Mouse (Mus musculus): ENCODE data around the gene Lair1. TPM values are rescaled to one million over a fixed set of nuclear protein-coding genes. Genes with fewer than 3 reads are reported as not detected.
"Not testable (repeated sequence)": the region's sequence is repeated elsewhere in the genome, so short reads cannot be mapped to it uniquely, and the experiment has no call there.

Lair1 gene
- polyA plus RNA-seq, 1 experiment from 2014 or later = 2.1 TPM

DNA sequence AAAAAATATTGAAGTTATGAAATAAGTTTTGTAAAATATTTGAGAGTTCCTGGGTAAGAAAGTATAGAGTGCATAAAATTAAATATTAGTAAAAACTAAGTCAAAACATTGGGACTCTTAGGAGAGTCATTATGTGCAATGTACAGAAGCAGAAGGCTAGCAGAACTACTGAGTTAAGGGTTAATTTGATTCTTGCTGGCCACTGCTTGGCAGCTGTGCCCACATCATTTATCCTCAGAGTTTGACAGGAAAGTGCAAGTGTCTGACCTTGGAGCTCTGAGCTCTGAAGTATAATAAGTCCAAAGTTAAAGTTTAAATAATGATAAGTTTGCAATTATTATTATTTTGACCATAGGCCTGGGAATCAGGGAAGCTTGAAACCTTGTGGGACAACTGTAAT is 18.7 kb upstream of the Lair1 start:
- H3K36me3 ChIP-seq = no peaks in the 10 kb centered on the region
- H3K4me1 ChIP-seq = no peaks in the 10 kb centered on the region
- peak; percentile 49; the same call in 1 of the 2 replicates for ATAC-seq (ENCODE audit: insufficient read depth, low FRiP score, low read depth)
- no peak overlapping the region for H3K27ac ChIP-seq
- no peak overlapping the region for H3K9ac ChIP-seq
- H3K4me2 ChIP-seq = no peak overlapping the region
- H3K27me3 ChIP-seq (replicated peaks) = no peaks in the 10 kb centered on the region
- H3K9me3 ChIP-seq = no peaks in the 10 kb centered on the region
- H3K4me3 ChIP-seq (replicated peaks) = no peak overlapping the region

- H3K4me1 ChIP-seq = no peaks in the 10 kb centered on the region
- no peaks in the 10 kb centered on the region for H3K36me3 ChIP-seq
- no peak for ATAC-seq (ENCODE audit: insufficient read depth, low FRiP score, low read depth)
- H3K27me3 ChIP-seq (replicated peaks) = no peaks in the 10 kb centered on the region
- no peaks in the 10 kb centered on the region for H3K9me3 ChIP-seq
- WGBS = 69% methylated on average over 4 of the region's 4 CpGs
- H3K9ac ChIP-seq = no peak overlapping the region
- H3K4me3 ChIP-seq (replicated peaks) = no peak overlapping the region
- no peak overlapping the region for H3K27ac ChIP-seq
- no peak overlapping the region for H3K4me2 ChIP-seq
These were observed 17.5 kb upstream of the Lair1 start for GRCm38 (mm10) chr7:4080552-4080951.

- H3K4me2 ChIP-seq = no peak overlapping the region
- H3K27ac ChIP-seq = no peak overlapping the region
- H3K4me1 ChIP-seq = no peaks in the 10 kb centered on the region
- no peaks in the 10 kb centered on the region for H3K36me3 ChIP-seq
- no peak overlapping the region for H3K9ac ChIP-seq
- no peaks in the 10 kb centered on the region for H3K27me3 ChIP-seq (replicated peaks)
- WGBS = 80% methylated on average over 7 of the region's 7 CpGs
- ATAC-seq (ENCODE audit: insufficient read depth, low FRiP score, low read depth) = no peak
- H3K4me3 ChIP-seq (replicated peaks) = no peak overlapping the region
- no peaks in the 10 kb centered on the region for H3K9me3 ChIP-seq
These were observed 16.5 kb upstream of the Lair1 start for GRCm38 (mm10) chr7:4079511-4079910.

DNA sequence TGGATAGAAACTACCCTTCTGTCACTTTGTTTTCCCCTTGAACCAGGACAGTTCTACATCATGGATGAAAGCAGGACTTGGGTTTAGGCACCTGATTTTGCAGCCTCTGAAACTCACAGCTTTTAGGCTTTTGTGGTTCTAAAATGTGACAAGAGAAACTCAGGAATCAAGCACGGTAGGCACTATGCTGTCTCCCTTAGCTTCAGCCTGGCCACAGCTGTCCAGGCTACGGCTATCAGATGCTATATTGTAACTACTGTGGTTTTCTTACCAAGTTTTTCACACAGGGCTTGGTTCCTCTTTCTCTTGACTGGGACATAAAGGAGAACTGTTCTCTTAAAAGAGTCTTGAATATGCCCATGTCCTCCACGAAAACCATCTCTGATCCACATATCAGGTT is 10.1 kb upstream of the Lair1 start:
- no peak overlapping the region for H3K27ac ChIP-seq
- WGBS = 62% methylated on average over 3 of the region's 3 CpGs
- no peaks in the 10 kb centered on the region for H3K27me3 ChIP-seq (replicated peaks)

GRCm38 (mm10) chr7:4071066-4071465 is 8.1 kb upstream of the Lair1 start:
- no peak overlapping the region for H3K4me3 ChIP-seq (replicated peaks)
- no peak overlapping the region for H3K27ac ChIP-seq
- H3K4me1 ChIP-seq = no peaks in the 10 kb centered on the region
- H3K9ac ChIP-seq = no peak overlapping the region
- ATAC-seq (ENCODE audit: insufficient read depth, low FRiP score, low read depth) = no peak
- H3K27me3 ChIP-seq (replicated peaks) = no peaks in the 10 kb centered on the region
- no peak overlapping the region for H3K4me2 ChIP-seq
- WGBS = 85% methylated on average over 6 of the region's 6 CpGs
- no peaks in the 10 kb centered on the region for H3K9me3 ChIP-seq
- H3K36me3 ChIP-seq = no peaks in the 10 kb centered on the region

More for the DNA sequence above, 10.1 kb upstream of the Lair1 start:
- Histone ChIP-seq H3K36me3 (no peaks in the 10 kb centered on the region), H3K9me3 (no peaks in the 10 kb centered on the region), H3K4me3 (replicated peaks) (no peak overlapping the region), H3K4me1 (no peaks in the 10 kb centered on the region), H3K9ac (no peak overlapping the region), H3K4me2 (no peak overlapping the region)
- ATAC-seq (ENCODE audit: insufficient read depth, low FRiP score, low read depth) = no peak

DNA sequence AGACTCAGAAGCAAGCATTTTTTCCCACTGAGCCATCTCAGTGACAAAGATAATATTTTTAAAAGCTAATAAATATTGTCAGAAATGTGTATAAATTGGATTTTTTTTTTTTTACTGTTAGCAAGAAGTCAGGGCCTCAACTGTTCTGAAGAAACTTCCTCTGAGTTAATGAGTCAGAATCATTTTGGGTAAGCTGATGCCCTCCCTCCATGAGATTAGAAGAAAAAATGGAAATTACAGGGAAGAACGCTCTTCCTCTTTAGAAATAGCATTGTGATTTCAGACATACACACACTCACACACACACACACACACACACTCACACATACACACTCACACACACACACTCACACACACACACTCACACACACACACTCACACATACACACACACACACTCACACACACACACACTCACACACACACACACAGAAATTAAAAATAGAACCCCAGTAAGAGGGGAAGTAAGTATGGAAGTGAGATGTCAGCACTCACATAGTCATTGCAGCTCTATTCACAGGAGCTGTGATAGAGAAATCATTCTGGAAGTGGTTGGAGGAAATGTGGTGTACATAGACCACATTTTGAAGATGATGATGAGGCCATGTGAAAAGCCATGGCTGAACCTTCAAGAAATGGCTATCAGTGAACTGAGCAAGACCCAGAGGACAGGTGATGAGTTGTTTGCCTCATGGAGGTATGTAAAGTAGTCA is 866 bp upstream of the Lair1 start:
- Histone ChIP-seq H3K27me3 (replicated peaks) (no peaks in the 10 kb centered on the region), H3K4me1 (no peaks in the 10 kb centered on the region), H3K27ac (no peak overlapping the region), H3K9me3 (no peaks in the 10 kb centered on the region), H3K9ac (no peak overlapping the region), H3K36me3 (no peaks in the 10 kb centered on the region), H3K4me2 (no peak overlapping the region), H3K4me3 (replicated peaks) (no peak overlapping the region)
- no peak for ATAC-seq (ENCODE audit: insufficient read depth, low FRiP score, low read depth)
- 85% methylated on average over 1 of the region's 1 CpGs for WGBS

DNA sequence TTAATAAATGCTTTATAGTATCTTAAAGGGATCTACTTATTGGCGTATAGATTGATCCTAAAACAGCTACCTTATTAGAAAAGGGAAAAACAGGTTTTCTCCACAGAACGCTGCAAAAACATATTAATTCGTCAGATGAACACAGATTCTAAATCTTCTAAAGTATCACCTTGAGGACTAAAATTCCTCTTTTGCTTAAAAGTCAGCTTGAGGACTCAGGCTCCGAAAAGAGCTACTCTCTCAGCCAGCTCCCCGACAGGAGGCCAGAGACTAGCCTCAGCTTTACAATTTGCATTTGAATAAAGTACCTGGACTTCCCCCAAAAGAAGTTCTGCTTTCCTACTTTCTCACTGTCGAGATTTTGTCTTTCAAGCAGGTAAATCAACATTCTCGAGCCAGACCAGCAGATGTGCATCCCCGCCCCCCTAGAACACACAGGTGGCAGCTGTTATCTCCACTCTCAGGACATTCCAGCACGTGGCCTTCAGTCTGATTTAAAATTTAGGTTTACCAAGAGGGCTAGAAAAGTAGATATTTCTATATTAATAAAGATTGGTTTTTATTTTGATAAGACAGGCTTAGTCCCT is 2.3 kb downstream of the Lair1 start:
- H3K4me2 ChIP-seq; H3K27ac ChIP-seq; H3K9ac ChIP-seq; ATAC-seq (ENCODE audit: insufficient read depth, low FRiP score, low read depth); H3K4me1 ChIP-seq; H3K27me3 ChIP-seq (replicated peaks); H3K36me3 ChIP-seq; H3K9me3 ChIP-seq; H3K4me3 ChIP-seq (replicated peaks): not testable (repeated sequence)
- 52% methylated on average over 9 of the region's 9 CpGs for WGBS

DNA sequence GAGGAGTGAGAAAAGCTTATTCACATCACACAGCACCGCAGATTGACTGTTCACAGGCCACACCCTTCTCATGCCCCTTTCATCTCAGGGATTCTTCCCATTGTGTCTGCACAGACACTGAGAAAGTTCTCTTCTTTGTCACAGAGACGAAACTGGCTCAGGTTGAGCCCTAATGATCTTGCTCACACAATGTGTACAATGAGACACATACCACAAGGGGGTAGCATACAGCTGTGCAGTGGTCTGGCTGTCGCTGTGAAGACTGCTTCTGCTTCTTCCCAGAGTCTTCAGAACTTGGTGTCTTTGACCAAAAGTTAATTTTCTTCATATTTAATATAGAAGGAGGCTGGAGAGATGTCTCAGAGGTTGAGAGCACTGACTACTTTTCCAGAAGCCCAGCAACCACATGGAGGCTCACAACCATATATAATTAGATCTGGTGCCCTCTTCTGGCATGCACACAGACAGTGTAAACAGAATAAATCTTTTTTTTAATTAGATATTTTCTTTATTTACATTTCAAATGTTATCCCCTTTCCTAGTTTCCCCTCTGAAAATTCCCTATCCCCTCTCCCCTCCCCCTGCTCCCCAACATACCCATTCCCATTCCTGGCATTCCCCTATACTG is 36.1 kb downstream of the Lair1 start:
- Histone ChIP-seq H3K36me3 (no peaks in the 10 kb centered on the region), H3K4me2 (no peak overlapping the region), H3K4me1 (no peaks in the 10 kb centered on the region), H3K27me3 (replicated peaks) (no peaks in the 10 kb centered on the region), H3K27ac (no peak overlapping the region), H3K4me3 (replicated peaks) (no peak overlapping the region), H3K9ac (no peak overlapping the region), H3K9me3 (no peaks in the 10 kb centered on the region)
- 33% methylated on average over 3 of the region's 3 CpGs for WGBS
- ATAC-seq (ENCODE audit: insufficient read depth, low FRiP score, low read depth) = no peak

GRCm38 (mm10) chr7:4004636-4005035 is 58.4 kb downstream of the Lair1 start:
- not testable (repeated sequence) for H3K9me3 ChIP-seq; H3K4me2 ChIP-seq; H3K4me1 ChIP-seq; H3K36me3 ChIP-seq; H3K27me3 ChIP-seq (replicated peaks); ATAC-seq (ENCODE audit: insufficient read depth, low FRiP score, low read depth); H3K27ac ChIP-seq; H3K9ac ChIP-seq; H3K4me3 ChIP-seq (replicated peaks)
- 64% methylated on average over 3 of the region's 3 CpGs for WGBS

- not testable (repeated sequence) for H3K4me3 ChIP-seq (replicated peaks); ATAC-seq (ENCODE audit: insufficient read depth, low FRiP score, low read depth); H3K36me3 ChIP-seq; H3K9me3 ChIP-seq; H3K9ac ChIP-seq; H3K4me2 ChIP-seq; H3K27ac ChIP-seq; H3K4me1 ChIP-seq; H3K27me3 ChIP-seq (replicated peaks)
- WGBS = 82% methylated on average over 4 of the region's 4 CpGs
These were observed 59.0 kb downstream of the Lair1 start for GRCm38 (mm10) chr7:4003996-4004395.

GRCm38 (mm10) chr7:3962017-3962416 is 101.0 kb downstream of the Lair1 start:
- ATAC-seq (ENCODE audit: insufficient read depth, low FRiP score, low read depth) = no peak
- Histone ChIP-seq H3K9me3 (no peaks in the 10 kb centered on the region), H3K4me3 (replicated peaks) (no peak overlapping the region), H3K27ac (no peak overlapping the region), H3K4me1 (no peaks in the 10 kb centered on the region), H3K9ac (no peak overlapping the region), H3K36me3 (no peaks in the 10 kb centered on the region), H3K4me2 (no peak overlapping the region), H3K27me3 (replicated peaks) (no peaks in the 10 kb centered on the region)
- 92% methylated on average over 2 of the region's 2 CpGs for WGBS

GRCm38 (mm10) chr7:3957387-3957786 is 105.6 kb downstream of the Lair1 start:
- Histone ChIP-seq H3K27me3 (replicated peaks) (no peaks in the 10 kb centered on the region), H3K4me3 (replicated peaks) (no peak overlapping the region), H3K9ac (no peak overlapping the region), H3K4me2 (no peak overlapping the region), H3K27ac (no peak overlapping the region), H3K36me3 (no peaks in the 10 kb centered on the region), H3K9me3 (no peaks in the 10 kb centered on the region), H3K4me1 (no peaks in the 10 kb centered on the region)
- WGBS = 76% methylated on average over 3 of the region's 3 CpGs
- ATAC-seq (ENCODE audit: insufficient read depth, low FRiP score, low read depth) = no peak
